Mouse (Mus musculus): Measurements from ENCODE around the gene Tctn1. TPM values are rescaled to one million over a fixed set of nuclear protein-coding genes. Genes with fewer than 3 reads are reported as not detected.
"Not testable (repeated sequence)": the region's sequence is repeated elsewhere in the genome, so short reads cannot be mapped to it uniquely, and the experiment has no call there.

Tctn1 gene
- polyA plus RNA-seq, 1 experiment from 2014 or later, result 1.9 TPM

DNA sequence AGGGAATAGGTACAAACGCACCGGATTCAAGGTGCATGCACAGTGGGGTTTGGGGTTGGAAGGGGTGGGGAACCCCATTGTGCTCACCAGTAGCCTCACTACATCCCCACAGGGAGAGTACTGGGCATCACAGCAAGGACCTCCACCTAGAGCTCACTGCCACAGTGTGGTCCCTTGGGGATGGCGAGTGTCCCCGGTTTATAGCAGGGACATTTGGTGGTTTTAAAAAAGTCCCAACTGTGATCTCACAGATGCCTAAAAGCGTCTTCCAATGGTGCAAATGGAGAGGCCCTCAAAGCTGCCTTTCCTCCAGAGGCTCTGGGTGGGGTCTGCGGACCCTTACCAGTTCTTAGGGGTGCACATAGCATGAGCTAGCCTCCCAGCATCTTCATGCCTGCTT is 50.4 kb downstream of the Tctn1 start:
- Histone ChIP-seq H3K4me3 (ENCODE audit: low read depth, low read length) (no peak overlapping the region), H3K9me3 (ENCODE audit: control insufficient read depth) (no peaks in the 10 kb centered on the region), H3K4me2 (replicated peaks; ENCODE audit: low read depth) (no peak overlapping the region), H3K27me3 (replicated peaks; ENCODE audit: control insufficient read depth, insufficient read depth, low read length) (no peaks in the 10 kb centered on the region; the same call in 1 of the 2 replicates), H3K9ac (ENCODE audit: low read depth, low read length) (no peak overlapping the region), H3K27ac (ENCODE audit: low read depth, low read length) (no peak overlapping the region), H3K36me3 (ENCODE audit: control insufficient read depth, insufficient read depth) (no peaks in the 10 kb centered on the region), H3K4me1 (replicated peaks; ENCODE audit: control insufficient read depth, insufficient read depth, low read length) (no peaks in the 10 kb centered on the region)
- 93% methylated on average over 6 of the region's 6 CpGs for WGBS
- ATAC-seq, result no peak
- TF ChIP-seq CTCF (IDR thresholded peaks at IDR 0.05; ENCODE audit: low read depth), result no peak

DNA sequence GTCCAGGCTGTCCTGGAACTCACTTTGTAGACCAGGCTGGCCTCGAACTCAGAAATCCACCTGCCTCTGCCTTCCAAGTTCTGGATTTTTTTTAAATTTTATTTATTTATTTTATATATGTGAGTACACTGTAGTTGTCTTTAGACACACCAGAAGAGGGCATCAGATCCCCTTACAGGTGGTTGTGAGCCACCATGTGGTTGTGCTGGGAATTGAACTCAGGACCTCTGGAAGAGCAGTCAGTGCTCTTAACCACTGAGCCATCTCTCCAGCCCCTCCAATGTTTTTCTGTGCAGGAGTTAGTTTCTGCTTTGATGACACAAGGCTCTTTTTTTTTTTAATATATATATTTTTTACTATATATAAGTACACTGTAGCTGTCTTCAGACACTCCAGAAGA is 51.4 kb downstream of the Tctn1 start:
- H3K9ac ChIP-seq (ENCODE audit: low read depth, low read length); H3K4me2 ChIP-seq (replicated peaks; ENCODE audit: low read depth); H3K27ac ChIP-seq (ENCODE audit: low read depth, low read length); ATAC-seq; H3K36me3 ChIP-seq (ENCODE audit: control insufficient read depth, insufficient read depth); H3K27me3 ChIP-seq (replicated peaks; ENCODE audit: control insufficient read depth, insufficient read depth, low read length); H3K9me3 ChIP-seq (ENCODE audit: control insufficient read depth); H3K4me3 ChIP-seq (ENCODE audit: low read depth, low read length); H3K4me1 ChIP-seq (replicated peaks; ENCODE audit: control insufficient read depth, insufficient read depth, low read length): not testable (repeated sequence)
- WGBS, result 96% methylated on average over 1 of the region's 1 CpGs
- peak; percentile 21; the same call in 1 of the 2 replicates for TF ChIP-seq CTCF (IDR thresholded peaks at IDR 0.05; ENCODE audit: low read depth)

DNA sequence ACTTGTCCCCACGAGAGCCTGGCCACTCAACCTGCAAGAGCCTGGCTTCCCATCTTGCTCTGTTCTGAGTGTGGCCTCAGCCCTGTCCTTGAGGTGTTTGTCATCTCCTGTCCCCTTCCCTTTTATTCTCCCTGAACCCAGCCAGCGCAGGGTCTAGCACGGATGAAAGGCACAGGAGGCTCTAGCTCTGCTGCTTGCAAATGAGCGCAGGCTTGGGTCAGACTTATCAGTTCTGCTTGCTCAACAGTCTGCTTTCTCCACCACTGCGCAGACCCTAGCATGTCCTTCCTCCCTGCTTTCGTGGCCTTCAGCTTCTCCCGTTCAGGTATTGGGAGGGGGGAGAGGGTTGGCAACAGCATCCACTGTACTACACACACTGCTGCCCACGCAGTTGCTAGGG is 52.1 kb downstream of the Tctn1 start:
- no peak for ATAC-seq
- 84% methylated on average over 8 of the region's 8 CpGs for WGBS
- Histone ChIP-seq H3K9ac (ENCODE audit: low read depth, low read length) (no peak overlapping the region), H3K9me3 (ENCODE audit: control insufficient read depth) (no peaks in the 10 kb centered on the region), H3K4me2 (replicated peaks; ENCODE audit: low read depth) (no peak overlapping the region), H3K4me1 (replicated peaks; ENCODE audit: control insufficient read depth, insufficient read depth, low read length) (no peaks in the 10 kb centered on the region), H3K27me3 (replicated peaks; ENCODE audit: control insufficient read depth, insufficient read depth, low read length) (no peaks in the 10 kb centered on the region; the same call in 1 of the 2 replicates), H3K27ac (ENCODE audit: low read depth, low read length) (no peak overlapping the region), H3K36me3 (ENCODE audit: control insufficient read depth, insufficient read depth) (no peaks in the 10 kb centered on the region), H3K4me3 (ENCODE audit: low read depth, low read length) (no peak overlapping the region)
- no peak for TF ChIP-seq CTCF (IDR thresholded peaks at IDR 0.05; ENCODE audit: low read depth)

DNA sequence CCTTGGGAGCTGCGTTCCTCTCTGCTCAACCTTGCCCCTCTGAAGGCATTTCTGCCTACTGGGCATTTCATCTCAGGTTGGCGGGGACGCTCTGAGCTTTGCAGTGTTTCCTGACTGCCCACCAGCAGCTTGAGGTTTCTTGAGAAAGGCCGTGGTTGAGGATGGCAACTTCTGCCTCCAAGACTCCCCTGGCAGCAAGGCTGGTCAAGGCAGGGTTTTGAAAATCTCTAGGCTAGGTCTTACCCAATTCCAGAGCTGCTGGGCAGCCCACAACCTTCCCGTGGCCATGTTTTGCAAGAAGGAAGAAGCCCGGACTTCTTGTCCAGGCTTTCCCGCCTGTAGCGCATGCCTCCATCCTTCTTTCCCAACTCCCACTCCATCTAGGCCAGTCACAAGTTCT is 53.4 kb downstream of the Tctn1 start:
- no peaks in the 10 kb centered on the region for H3K4me1 ChIP-seq (replicated peaks; ENCODE audit: control insufficient read depth, insufficient read depth, low read length)
- WGBS, result 90% methylated on average over 8 of the region's 8 CpGs
- H3K9ac ChIP-seq (ENCODE audit: low read depth, low read length), result no peak overlapping the region
- no peak overlapping the region for H3K4me3 ChIP-seq (ENCODE audit: low read depth, low read length)
- no peak overlapping the region for H3K27ac ChIP-seq (ENCODE audit: low read depth, low read length)
- H3K4me2 ChIP-seq (replicated peaks; ENCODE audit: low read depth), result no peak overlapping the region
- H3K27me3 ChIP-seq (replicated peaks; ENCODE audit: control insufficient read depth, insufficient read depth, low read length), result no peaks in the 10 kb centered on the region; the same call in 1 of the 2 replicates
- ATAC-seq, result no peak
- no peaks in the 10 kb centered on the region for H3K36me3 ChIP-seq (ENCODE audit: control insufficient read depth, insufficient read depth)
- TF ChIP-seq CTCF (IDR thresholded peaks at IDR 0.05; ENCODE audit: low read depth), result no peak
- H3K9me3 ChIP-seq (ENCODE audit: control insufficient read depth), result no peaks in the 10 kb centered on the region

DNA sequence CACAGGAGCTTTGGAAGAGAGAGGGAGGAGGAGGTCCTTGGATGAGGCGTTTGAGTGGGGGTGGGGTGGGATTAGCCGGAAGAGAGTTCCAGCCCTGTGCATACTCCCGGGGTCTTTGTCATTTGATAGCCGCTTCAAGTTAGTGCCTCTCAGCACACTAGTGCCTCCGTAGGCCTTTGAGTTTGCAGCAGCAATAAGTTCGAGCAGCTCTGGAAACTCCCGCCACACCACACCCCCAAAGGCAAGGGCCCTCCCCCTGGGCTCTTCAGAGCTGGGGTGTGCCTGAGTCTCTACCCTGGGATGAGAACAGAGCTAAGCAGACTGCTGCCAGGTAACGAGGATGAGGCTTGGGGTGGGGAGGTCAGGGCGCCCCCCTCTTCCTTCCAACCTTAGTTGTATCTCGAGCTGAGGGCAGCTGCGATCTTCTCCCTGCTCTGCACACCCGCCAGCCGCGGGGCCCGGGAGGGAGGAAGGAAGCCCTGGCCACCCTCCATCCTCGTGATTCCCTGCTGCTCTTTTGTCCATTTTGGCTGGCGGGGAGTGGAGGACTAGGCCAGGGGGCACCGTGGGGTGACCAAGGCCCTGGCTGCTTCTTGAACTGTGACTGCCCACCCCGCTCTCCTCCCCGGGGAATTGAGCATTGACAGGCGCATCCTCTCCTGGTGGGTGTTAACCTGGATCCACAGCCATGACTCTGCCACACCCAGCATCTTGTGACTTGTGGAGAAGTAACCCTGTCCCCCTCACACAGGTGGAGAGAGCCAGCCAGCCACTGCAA is 54.5 kb downstream of the Tctn1 start:
- Histone ChIP-seq H3K4me2 (replicated peaks; ENCODE audit: low read depth) (peak overlapping the region; percentile 56), H3K4me1 (replicated peaks; ENCODE audit: control insufficient read depth, insufficient read depth, low read length) (no peaks in the 10 kb centered on the region), H3K27me3 (replicated peaks; ENCODE audit: control insufficient read depth, insufficient read depth, low read length) (no peaks in the 10 kb centered on the region; the same call in 1 of the 2 replicates), H3K9ac (ENCODE audit: low read depth, low read length) (peak overlapping the region; percentile 24; the same call in 1 of the 2 replicates), H3K4me3 (ENCODE audit: low read depth, low read length) (peak overlapping the region; percentile 30), H3K36me3 (ENCODE audit: control insufficient read depth, insufficient read depth) (no peaks in the 10 kb centered on the region), H3K27ac (ENCODE audit: low read depth, low read length) (no peak overlapping the region), H3K9me3 (ENCODE audit: control insufficient read depth) (no peaks in the 10 kb centered on the region)
- 9% methylated on average over 21 of the region's 21 CpGs for WGBS
- ATAC-seq, result 0 out of 2 replicates have a peak, but pooled peaks have one; percentile 22
- peak; percentile 31; the same call in 1 of the 2 replicates for TF ChIP-seq CTCF (IDR thresholded peaks at IDR 0.05; ENCODE audit: low read depth)

DNA sequence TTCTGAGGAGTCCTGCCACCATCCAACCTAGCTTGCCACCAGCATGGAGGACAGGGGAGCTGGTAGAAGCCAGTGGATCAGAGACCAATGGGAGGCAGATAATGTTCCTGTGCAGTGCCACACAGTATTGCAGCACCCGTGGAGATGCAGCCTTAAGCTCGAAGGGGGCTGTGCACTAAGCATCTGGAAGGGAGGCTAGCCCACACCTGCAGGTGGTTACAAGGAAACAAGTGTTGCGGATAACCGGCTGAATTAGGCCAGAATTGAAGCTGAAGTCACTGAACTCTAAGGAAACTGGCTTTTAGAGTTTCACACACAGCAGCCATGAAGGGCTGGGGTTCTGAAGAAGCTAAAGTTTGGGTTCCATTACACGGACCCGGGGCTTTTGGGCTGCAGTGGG is 55.4 kb downstream of the Tctn1 start:
- WGBS, result 59% methylated on average over 6 of the region's 6 CpGs
- Histone ChIP-seq H3K4me3 (ENCODE audit: low read depth, low read length) (no peak overlapping the region), H3K36me3 (ENCODE audit: control insufficient read depth, insufficient read depth) (no peaks in the 10 kb centered on the region), H3K27ac (ENCODE audit: low read depth, low read length) (no peak overlapping the region), H3K4me2 (replicated peaks; ENCODE audit: low read depth) (no peak overlapping the region), H3K27me3 (replicated peaks; ENCODE audit: control insufficient read depth, insufficient read depth, low read length) (no peaks in the 10 kb centered on the region; the same call in 1 of the 2 replicates), H3K9ac (ENCODE audit: low read depth, low read length) (no peak overlapping the region), H3K4me1 (replicated peaks; ENCODE audit: control insufficient read depth, insufficient read depth, low read length) (no peaks in the 10 kb centered on the region), H3K9me3 (ENCODE audit: control insufficient read depth) (no peaks in the 10 kb centered on the region)
- no peak for TF ChIP-seq CTCF (IDR thresholded peaks at IDR 0.05; ENCODE audit: low read depth)
- no peak for ATAC-seq
